Mouse (Mus musculus) neural tube, embryonic 15.5 days (tissue): ENCODE results near the gene Wwc2. TPM values are rescaled to one million over a fixed set of nuclear protein-coding genes. Genes with fewer than 3 reads are reported as not detected.

ENCODE experiments used
- ATAC-seq: fragments of 200-750 bp; cut with Nextera tagmentation; 2 replicates; pipeline ENCODE4 v1.8.0; 2017; ENCODE audit warnings: mild to moderate bottlenecking, moderate TSS enrichment, moderate library complexity; ENCODE audit not compliant: low FRiP score
- H3K27ac ChIP-seq: fragments of 300-500 bp; sonication (generic); replicated peaks from 2 replicates; pipeline ENCODE4 v1.5.1; 2015; ENCODE audit warnings: mild to moderate bottlenecking, inconsistent platforms
- H3K27me3 ChIP-seq: fragments of 300-500 bp; sonication (generic); replicated peaks from 2 replicates; pipeline ENCODE4 v1.6.1; 2015; ENCODE audit warnings: inconsistent platforms
- H3K36me3 ChIP-seq: fragments of 300-500 bp; sonication (generic); 2 replicates; pipeline ENCODE4 v1.6.1; 2015; ENCODE audit warnings: inconsistent platforms
- H3K4me1 ChIP-seq: fragments of 300-500 bp; sonication (generic); 2 replicates; pipeline ENCODE4 v1.6.1; 2015; ENCODE audit warnings: inconsistent platforms
- H3K4me2 ChIP-seq: fragments of 300-500 bp; sonication (generic); 2 replicates; pipeline ENCODE4 v1.6.1; 2015; ENCODE audit warnings: inconsistent platforms, mild to moderate bottlenecking, moderate library complexity
- H3K4me3 ChIP-seq: fragments of 300-500 bp; sonication (generic); replicated peaks from 2 replicates; pipeline ENCODE4 v1.5.1; 2015; ENCODE audit warnings: mild to moderate bottlenecking, inconsistent platforms
- H3K9ac ChIP-seq: fragments of 300-500 bp; sonication (generic); replicated peaks from 2 replicates; pipeline ENCODE4 v1.6.1; 2015; ENCODE audit warnings: mild to moderate bottlenecking, inconsistent platforms
- H3K9me3 ChIP-seq: fragments of 300-500 bp; sonication (generic); replicated peaks from 2 replicates; pipeline ENCODE4 v1.6.1; 2016; ENCODE audit warnings: inconsistent platforms
- WGBS: fragments of 180-500 bp; shearing (Covaris S2); methylation state at CpG from one replicate; pipeline ENCODE4 v1.1.7; 2015; ENCODE audit warnings: mixed read lengths; 5-methylcytosine and 5-hydroxymethylcytosine counted together
- polyA plus RNA-seq: library from polyadenylated mRNA; unstranded; fragments of >200 nt; fragmentation: Nextera tagmentation; extraction: Ambion mirVana; gene quantifications from 2 replicates; pipeline ENCODE4 v1.2.1, GENCODE M21; 2015

The Wwc2 gene
- polyA plus RNA-seq, 1 experiment from 2014 or later: 5.8 TPM

DNA sequence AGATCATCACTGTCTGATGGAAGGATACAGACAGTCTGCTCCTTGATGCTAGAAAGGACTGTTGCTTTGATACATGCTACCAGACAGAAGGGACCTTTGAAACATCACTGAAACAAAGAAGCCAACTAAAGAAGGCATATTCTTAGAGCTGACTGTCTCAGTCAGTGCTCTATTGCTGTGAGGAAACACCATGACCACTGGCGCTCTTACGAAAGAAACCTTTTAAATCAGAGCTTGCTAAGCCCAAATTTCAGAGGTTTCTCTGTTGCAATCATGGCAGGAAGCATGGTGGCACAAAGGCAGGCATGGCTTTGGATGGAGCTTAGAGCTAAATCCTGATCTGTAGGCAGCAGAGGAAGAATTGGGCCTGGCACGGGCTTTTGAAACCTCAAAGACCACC lies 98.3 kb downstream of the Wwc2 start:
- Histone ChIP-seq H3K4me1 (0 out of 2 replicates have a peak, but pooled peaks cover 5% of the 10 kb centered on the region), H3K4me3 (no peak overlapping the region), H3K9ac (no peak overlapping the region), H3K4me2 (no peak overlapping the region), H3K27me3 (no peaks in the 10 kb centered on the region), H3K27ac (no peak overlapping the region), H3K9me3 (no peaks in the 10 kb centered on the region), H3K36me3 (no peaks in the 10 kb centered on the region)
- no peak for ATAC-seq
- 96% methylated on average over 3 of the region's 3 CpGs for WGBS

- H3K9me3 ChIP-seq: no peaks in the 10 kb centered on the region
- 0 out of 2 replicates have a peak, but pooled peaks cover 5% of the 10 kb centered on the region for H3K4me1 ChIP-seq
- H3K4me3 ChIP-seq: no peak overlapping the region
- 69% methylated on average over 13 of the region's 13 CpGs for WGBS
- no peaks in the 10 kb centered on the region for H3K27me3 ChIP-seq
- no peak for ATAC-seq
- H3K36me3 ChIP-seq: no peaks in the 10 kb centered on the region
- H3K4me2 ChIP-seq: no peak overlapping the region
- H3K9ac ChIP-seq: no peak overlapping the region
- no peak overlapping the region for H3K27ac ChIP-seq
Measured at GRCm38 (mm10) chr8:47891641-47892040, 99.1 kb downstream of the Wwc2 start.

DNA sequence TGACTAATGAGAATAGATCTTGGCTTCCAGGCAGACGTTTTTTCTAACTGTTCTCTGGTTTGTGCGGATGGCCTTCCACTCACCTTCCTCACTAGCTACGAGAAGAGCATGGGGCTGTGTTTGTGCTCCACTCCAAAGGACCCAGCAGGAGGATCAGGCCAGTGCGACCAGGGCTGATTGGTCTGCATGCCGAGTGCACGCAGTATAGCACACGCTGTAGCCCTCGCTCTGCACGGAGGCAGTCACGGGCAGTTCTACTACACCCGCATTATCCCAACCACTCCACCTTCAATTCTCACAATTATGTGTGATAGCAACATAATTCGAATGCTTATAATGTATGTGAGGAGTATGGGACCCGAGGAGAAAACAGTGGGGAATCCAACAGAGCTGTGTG lies 99.9 kb downstream of the Wwc2 start:
- 84% methylated on average over 13 of the region's 13 CpGs for WGBS
- Histone ChIP-seq H3K4me3 (no peak overlapping the region), H3K9me3 (no peaks in the 10 kb centered on the region), H3K4me1 (0 out of 2 replicates have a peak, but pooled peaks cover 5% of the 10 kb centered on the region), H3K9ac (no peak overlapping the region), H3K27ac (no peak overlapping the region), H3K27me3 (no peaks in the 10 kb centered on the region), H3K4me2 (no peak overlapping the region), H3K36me3 (no peaks in the 10 kb centered on the region)
- ATAC-seq: no peak

DNA sequence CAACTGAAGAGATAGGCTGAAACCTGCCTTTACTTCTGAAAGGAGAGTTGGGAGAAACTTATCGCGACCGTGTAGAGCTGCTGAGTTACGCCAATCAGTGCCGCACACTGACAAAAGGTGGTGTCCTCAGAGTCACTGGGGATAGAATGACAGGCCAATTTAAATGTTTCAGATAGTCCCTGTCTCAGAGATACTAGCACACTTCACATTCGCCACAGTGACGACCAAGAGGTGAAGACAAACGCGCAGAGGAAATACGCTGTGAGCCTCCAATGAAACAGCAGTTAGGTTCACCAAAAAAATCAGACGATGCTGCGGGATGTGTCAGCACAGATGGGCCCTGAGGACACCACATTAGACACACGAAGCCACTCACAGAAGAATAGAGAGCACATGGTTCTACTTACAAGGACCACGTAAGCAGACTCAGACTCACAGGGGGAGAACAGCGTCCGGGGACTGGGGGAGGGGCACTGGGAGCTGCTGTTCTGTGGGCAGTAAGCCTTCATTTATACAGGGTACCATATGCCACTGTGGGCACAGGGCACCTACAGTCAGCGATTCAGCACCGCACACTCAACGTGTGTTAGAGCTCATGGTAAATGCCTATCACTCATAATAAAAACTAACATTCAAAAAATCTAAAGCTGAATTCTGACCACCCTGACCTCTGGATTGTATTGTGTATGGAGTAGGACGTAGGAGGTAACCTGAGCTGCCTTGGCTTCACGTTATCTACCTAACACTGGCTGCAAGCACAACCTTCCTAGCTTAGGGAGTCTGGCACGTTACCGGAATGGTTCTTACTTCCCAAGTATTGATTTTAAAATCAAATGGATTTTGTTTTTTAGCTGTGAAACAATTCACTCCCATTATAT lies 100.5 kb downstream of the Wwc2 start:
- H3K9ac ChIP-seq: no peak overlapping the region
- WGBS: 68% methylated on average over 23 of the region's 23 CpGs
- no peaks in the 10 kb centered on the region for H3K9me3 ChIP-seq
- H3K4me2 ChIP-seq: no peak overlapping the region
- H3K27ac ChIP-seq: no peak overlapping the region
- ATAC-seq: no peak
- 0 out of 2 replicates have a peak, but pooled peaks cover 5% of the 10 kb centered on the region for H3K4me1 ChIP-seq
- H3K27me3 ChIP-seq: no peaks in the 10 kb centered on the region
- H3K4me3 ChIP-seq: no peak overlapping the region
- no peaks in the 10 kb centered on the region for H3K36me3 ChIP-seq

GRCm38 (mm10) chr8:47888841-47889570 lies 101.7 kb downstream of the Wwc2 start:
- ATAC-seq: no peak
- no peak overlapping the region for H3K27ac ChIP-seq
- no peaks in the 10 kb centered on the region for H3K9me3 ChIP-seq
- H3K4me2 ChIP-seq: no peak overlapping the region
- no peak overlapping the region for H3K4me3 ChIP-seq
- no peaks in the 10 kb centered on the region for H3K36me3 ChIP-seq
- 71% methylated on average over 11 of the region's 11 CpGs for WGBS
- no peaks in the 10 kb centered on the region for H3K27me3 ChIP-seq
- no peak overlapping the region for H3K9ac ChIP-seq
- 0 out of 2 replicates have a peak, but pooled peaks cover 5% of the 10 kb centered on the region for H3K4me1 ChIP-seq

DNA sequence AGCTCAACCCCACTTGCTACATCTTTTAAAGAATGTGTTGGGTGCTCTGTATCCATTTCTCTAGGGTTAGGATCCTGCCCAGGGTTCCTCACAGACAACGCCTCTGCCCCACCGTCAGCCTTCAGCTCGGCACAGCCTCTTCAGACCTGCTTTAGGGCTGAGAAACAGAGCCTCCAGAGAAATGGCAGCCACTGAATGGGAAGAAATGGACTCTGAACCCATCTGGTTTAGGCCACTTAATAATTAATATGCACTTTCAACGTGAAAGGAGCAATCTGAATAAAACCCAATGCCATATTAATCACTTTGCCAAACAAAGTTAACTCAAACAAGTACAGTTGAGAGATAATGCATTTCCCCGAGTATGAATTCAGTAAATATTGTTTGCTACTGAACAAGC lies 106.4 kb downstream of the Wwc2 start:
- no peak overlapping the region for H3K4me3 ChIP-seq
- no peaks in the 10 kb centered on the region for H3K4me1 ChIP-seq
- no peak overlapping the region for H3K9ac ChIP-seq
- no peak overlapping the region for H3K4me2 ChIP-seq
- no peaks in the 10 kb centered on the region for H3K27me3 ChIP-seq
- no peak overlapping the region for H3K27ac ChIP-seq
- H3K9me3 ChIP-seq: no peaks in the 10 kb centered on the region
- no peak for ATAC-seq
- no peaks in the 10 kb centered on the region for H3K36me3 ChIP-seq
- 83% methylated on average over 5 of the region's 5 CpGs for WGBS

- H3K36me3 ChIP-seq: no peaks in the 10 kb centered on the region
- no peak for ATAC-seq
- H3K4me3 ChIP-seq: no peak overlapping the region
- no peaks in the 10 kb centered on the region for H3K9me3 ChIP-seq
- H3K4me1 ChIP-seq: no peaks in the 10 kb centered on the region
- no peak overlapping the region for H3K9ac ChIP-seq
- no peaks in the 10 kb centered on the region for H3K27me3 ChIP-seq
- 95% methylated on average over 8 of the region's 8 CpGs for WGBS
- H3K4me2 ChIP-seq: no peak overlapping the region
- no peak overlapping the region for H3K27ac ChIP-seq
Measured at GRCm38 (mm10) chr8:47883739-47884138, 107.0 kb downstream of the Wwc2 start.

DNA sequence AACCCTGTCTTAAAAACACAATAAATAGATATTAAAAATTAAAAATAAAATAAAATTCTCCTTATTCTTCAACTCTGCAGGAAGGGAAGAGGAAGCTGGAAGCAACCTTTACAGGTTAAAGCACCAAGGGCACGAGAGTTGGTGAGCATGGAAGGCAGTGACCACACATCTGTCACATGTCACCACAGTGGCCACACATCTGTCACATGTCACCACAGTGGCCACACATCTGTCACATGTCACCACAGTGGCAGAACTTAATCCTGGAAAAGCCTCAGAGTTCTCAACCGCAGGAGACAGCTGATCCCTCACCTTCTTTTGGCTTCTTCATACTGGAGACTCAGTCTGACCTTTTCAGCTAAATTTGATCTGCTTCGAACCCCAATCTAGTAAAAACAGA lies 112.2 kb downstream of the Wwc2 start:
- H3K4me3 ChIP-seq: no peak overlapping the region
- no peaks in the 10 kb centered on the region for H3K9me3 ChIP-seq
- no peaks in the 10 kb centered on the region for H3K36me3 ChIP-seq
- no peak overlapping the region for H3K4me2 ChIP-seq
- H3K4me1 ChIP-seq: no peaks in the 10 kb centered on the region
- no peak overlapping the region for H3K9ac ChIP-seq
- WGBS: 84% methylated on average over 3 of the region's 3 CpGs
- ATAC-seq: no peak
- no peak overlapping the region for H3K27ac ChIP-seq
- H3K27me3 ChIP-seq: no peaks in the 10 kb centered on the region

DNA sequence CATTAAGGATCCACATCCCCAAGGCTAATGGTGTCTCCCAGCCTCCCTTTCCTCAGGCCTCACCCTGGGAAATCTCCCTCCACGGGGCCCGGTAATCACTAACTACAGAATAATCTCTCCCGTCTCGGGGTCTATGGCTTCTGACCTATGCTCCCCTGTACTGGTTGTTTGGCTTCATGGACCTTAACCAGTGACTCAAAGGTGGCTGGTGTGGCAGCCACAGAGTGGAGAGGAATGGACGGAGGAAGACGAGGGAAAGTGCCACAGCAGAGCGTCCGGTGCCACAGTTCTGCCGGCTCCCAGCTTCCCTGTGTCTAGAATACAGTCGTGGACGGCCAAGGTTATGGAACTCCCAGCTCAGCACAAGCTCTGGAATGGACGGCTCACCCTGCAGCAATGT lies 114.9 kb downstream of the Wwc2 start:
- no peaks in the 10 kb centered on the region for H3K36me3 ChIP-seq
- 94% methylated on average over 12 of the region's 12 CpGs for WGBS
- H3K27ac ChIP-seq: no peak overlapping the region

DNA sequence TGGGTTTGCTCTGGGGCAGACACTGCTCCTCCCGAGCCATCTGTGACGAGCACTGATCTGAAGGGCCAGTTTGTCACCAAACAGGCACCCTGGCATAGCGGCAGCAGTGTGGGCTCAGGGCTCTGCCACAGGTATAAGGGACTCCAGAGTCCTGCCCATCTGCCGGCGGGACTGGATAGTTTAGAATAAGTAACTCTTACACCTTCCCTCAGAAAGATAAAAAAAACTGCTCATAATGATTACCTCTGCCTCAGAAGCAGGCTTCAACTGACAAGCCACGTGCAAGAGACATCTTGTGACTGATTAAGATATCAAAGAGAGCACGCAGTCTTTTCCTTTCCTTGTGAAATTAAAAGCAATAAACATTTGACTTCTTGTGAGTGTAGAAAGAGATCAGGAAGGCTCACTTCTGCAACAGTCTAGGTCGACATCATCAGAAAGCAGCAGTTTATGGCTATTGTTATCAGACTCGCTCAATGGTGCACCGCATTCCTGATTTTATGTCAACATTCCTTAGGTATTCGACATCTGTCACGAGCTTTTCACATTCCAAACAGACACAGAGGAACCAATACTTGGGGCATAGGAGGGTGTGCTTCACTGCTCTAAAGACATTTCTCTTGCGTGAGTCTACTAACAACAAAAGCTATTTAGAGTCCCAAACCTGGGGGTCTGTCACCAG lies 116.1 kb downstream of the Wwc2 start:
- Histone ChIP-seq H3K27me3 (no peaks in the 10 kb centered on the region), H3K4me1 (no peaks in the 10 kb centered on the region), H3K27ac (no peak overlapping the region), H3K4me2 (no peak overlapping the region), H3K36me3 (no peaks in the 10 kb centered on the region), H3K9me3 (no peaks in the 10 kb centered on the region), H3K4me3 (no peak overlapping the region), H3K9ac (no peak overlapping the region)
- WGBS: 68% methylated on average over 13 of the region's 13 CpGs
- no peak for ATAC-seq

More for the DNA sequence above, 114.9 kb downstream of the Wwc2 start:
- Histone ChIP-seq H3K9ac (no peak overlapping the region), H3K4me2 (no peak overlapping the region), H3K4me1 (no peaks in the 10 kb centered on the region), H3K27me3 (no peaks in the 10 kb centered on the region), H3K9me3 (no peaks in the 10 kb centered on the region), H3K4me3 (no peak overlapping the region)
- no peak for ATAC-seq

- H3K4me3 ChIP-seq: no peak overlapping the region
- no peak overlapping the region for H3K27ac ChIP-seq
- H3K9me3 ChIP-seq: no peaks in the 10 kb centered on the region
- 50% methylated on average over 13 of the region's 13 CpGs for WGBS
- H3K4me1 ChIP-seq: no peaks in the 10 kb centered on the region
- 0 out of 2 replicates have a peak, but pooled peaks cover 8% of the 10 kb centered on the region for H3K36me3 ChIP-seq
- H3K4me2 ChIP-seq: no peak overlapping the region
- no peak overlapping the region for H3K9ac ChIP-seq
- H3K27me3 ChIP-seq: no peaks in the 10 kb centered on the region
- ATAC-seq: peak; percentile 85
Measured at GRCm38 (mm10) chr8:47872361-47873107, 118.2 kb downstream of the Wwc2 start.
